Mouse (Mus musculus) limb, embryonic 12.5 days (tissue): ENCODE data around the gene Plaa. TPM values are rescaled to one million over a fixed set of nuclear protein-coding genes. Genes with fewer than 3 reads are reported as not detected.

Experiments
- ATAC-seq: fragments of 200-750 bp; cut with Nextera tagmentation; 2 replicates; pipeline ENCODE4 v1.8.0; 2017; ENCODE audit warnings: low read depth, moderate TSS enrichment; ENCODE audit not compliant: insufficient number of reproducible peaks, insufficient read depth, low FRiP score, low TSS enrichment
- H3K27ac ChIP-seq: fragments of 300-500 bp; sonication (generic); 2 replicates; pipeline ENCODE4 v1.5.1; 2016; ENCODE audit warnings: mild to moderate bottlenecking, moderate library complexity
- H3K27me3 ChIP-seq: fragments of 300-500 bp; sonication (generic); 2 replicates; pipeline ENCODE4 v1.6.1; 2016; ENCODE audit warnings: mild to moderate bottlenecking, moderate library complexity
- H3K36me3 ChIP-seq: fragments of 300-500 bp; sonication (generic); 2 replicates; pipeline ENCODE4 v1.6.1; 2016; ENCODE audit warnings: mild to moderate bottlenecking, moderate library complexity
- H3K4me1 ChIP-seq: fragments of 300-500 bp; sonication (generic); replicated peaks from 2 replicates; pipeline ENCODE4 v1.6.1; 2016
- H3K4me2 ChIP-seq: fragments of 300-500 bp; sonication (generic); 2 replicates; pipeline ENCODE4 v1.6.1; 2016; ENCODE audit warnings: mild to moderate bottlenecking, moderate library complexity
- H3K4me3 ChIP-seq: fragments of 300-500 bp; sonication (generic); replicated peaks from 2 replicates; pipeline ENCODE4 v1.5.1; 2016; ENCODE audit warnings: mild to moderate bottlenecking
- H3K9ac ChIP-seq: fragments of 300-500 bp; sonication (generic); replicated peaks from 2 replicates; pipeline ENCODE4 v1.6.1; 2016; ENCODE audit warnings: mild to moderate bottlenecking, moderate library complexity
- H3K9me3 ChIP-seq: fragments of 300-500 bp; sonication (generic); 2 replicates; pipeline ENCODE4 v1.6.1; 2016; ENCODE audit warnings: mild to moderate bottlenecking, moderate library complexity
- WGBS: fragments of 180-500 bp; shearing (Covaris S2); methylation state at CpG from one replicate; pipeline ENCODE4 v1.1.7; 2016; 5-methylcytosine and 5-hydroxymethylcytosine counted together
- polyA plus RNA-seq: library from polyadenylated mRNA; unstranded; fragments of >200 nt; fragmentation: Nextera tagmentation; extraction: Ambion mirVana; gene quantifications from 2 replicates; pipeline ENCODE4 v1.2.1, GENCODE M21; 2016

The Plaa gene
- polyA plus RNA-seq, 1 experiment from 2014 or later = 91.1 TPM

- Histone ChIP-seq H3K4me1 (peaks cover 8% of the 10 kb centered on the region), H3K9me3 (no peaks in the 10 kb centered on the region), H3K9ac (no peak overlapping the region), H3K4me3 (0 out of 2 replicates have a peak overlapping the region, but pooled peaks have one; percentile 92), H3K27ac (no peak overlapping the region), H3K4me2 (peak overlapping the region; percentile 72; the same call in 1 of the 2 replicates), H3K36me3 (no peaks in the 10 kb centered on the region), H3K27me3 (no peaks in the 10 kb centered on the region)
- no peak for ATAC-seq
- WGBS = 93% methylated on average over 5 of the region's 5 CpGs
Measured at GRCm38 (mm10) chr4:94554955-94555494, 48.0 kb downstream of the Plaa start.

- Histone ChIP-seq H3K36me3 (peaks cover 47% of the 10 kb centered on the region), H3K9ac (no peak overlapping the region), H3K9me3 (no peaks in the 10 kb centered on the region), H3K4me1 (no peaks in the 10 kb centered on the region), H3K4me2 (no peak overlapping the region), H3K27me3 (no peaks in the 10 kb centered on the region), H3K27ac (no peak overlapping the region), H3K4me3 (no peak overlapping the region)
- WGBS = 88% methylated on average over 7 of the region's 7 CpGs
- ATAC-seq = no peak
Measured at GRCm38 (mm10) chr4:94544321-94544720, 58.7 kb downstream of the Plaa start.

GRCm38 (mm10) chr4:94543041-94543440 is 60.0 kb downstream of the Plaa start:
- no peak overlapping the region for H3K4me3 ChIP-seq
- no peak overlapping the region for H3K9ac ChIP-seq
- 88% methylated on average over 4 of the region's 4 CpGs for WGBS
- no peaks in the 10 kb centered on the region for H3K4me1 ChIP-seq
- H3K27me3 ChIP-seq = no peaks in the 10 kb centered on the region
- no peak overlapping the region for H3K27ac ChIP-seq
- H3K36me3 ChIP-seq = peaks cover 46% of the 10 kb centered on the region
- H3K9me3 ChIP-seq = no peaks in the 10 kb centered on the region
- no peak overlapping the region for H3K4me2 ChIP-seq
- ATAC-seq = no peak

- H3K4me3 ChIP-seq = no peak overlapping the region
- H3K4me2 ChIP-seq = no peak overlapping the region
- no peak overlapping the region for H3K27ac ChIP-seq
- ATAC-seq = no peak
- H3K27me3 ChIP-seq = no peaks in the 10 kb centered on the region
- H3K36me3 ChIP-seq = peaks cover 9% of the 10 kb centered on the region; the same call in 1 of the 2 replicates
- H3K9ac ChIP-seq = no peak overlapping the region
- H3K9me3 ChIP-seq = no peaks in the 10 kb centered on the region
- H3K4me1 ChIP-seq = no peaks in the 10 kb centered on the region
Measured at GRCm38 (mm10) chr4:94533205-94533604, 69.8 kb downstream of the Plaa start.

GRCm38 (mm10) chr4:94529448-94529847 is 73.6 kb downstream of the Plaa start:
- no peak for ATAC-seq
- Histone ChIP-seq H3K36me3 (no peaks in the 10 kb centered on the region), H3K9me3 (no peaks in the 10 kb centered on the region), H3K9ac (no peak overlapping the region), H3K4me3 (no peak overlapping the region), H3K4me2 (no peak overlapping the region), H3K4me1 (no peaks in the 10 kb centered on the region), H3K27ac (no peak overlapping the region; the same call in 1 of the 2 replicates), H3K27me3 (no peaks in the 10 kb centered on the region)
- WGBS = 100% methylated on average over 1 of the region's 1 CpGs

GRCm38 (mm10) chr4:94523321-94523720 is 79.7 kb downstream of the Plaa start:
- Histone ChIP-seq H3K27me3 (no peaks in the 10 kb centered on the region), H3K9me3 (no peaks in the 10 kb centered on the region), H3K4me1 (no peaks in the 10 kb centered on the region), H3K4me2 (no peak overlapping the region), H3K9ac (no peak overlapping the region), H3K36me3 (no peaks in the 10 kb centered on the region), H3K4me3 (no peak overlapping the region), H3K27ac (no peak overlapping the region)
- no peak for ATAC-seq

GRCm38 (mm10) chr4:94517631-94518030 is 85.4 kb downstream of the Plaa start:
- no peak for ATAC-seq
- H3K4me1 ChIP-seq = no peaks in the 10 kb centered on the region
- no peaks in the 10 kb centered on the region for H3K27me3 ChIP-seq
- no peak overlapping the region for H3K4me3 ChIP-seq
- H3K9ac ChIP-seq = no peak overlapping the region
- H3K4me2 ChIP-seq = no peak overlapping the region
- peaks cover 6% of the 10 kb centered on the region; the same call in 1 of the 2 replicates for H3K36me3 ChIP-seq
- H3K27ac ChIP-seq = no peak overlapping the region
- 68% methylated on average over 4 of the region's 4 CpGs for WGBS
- no peaks in the 10 kb centered on the region for H3K9me3 ChIP-seq

Other genes starting within 250 kb of the Plaa start
- gene Gm10306, start 46.7 kb downstream of the Plaa start, polyA plus RNA-seq = 0.79 TPM in 1 of 2 replicates, not detected in the other
- 29.8 and 32.4 TPM in 2 replicates for gene Caap1, start 46.4 kb downstream of the Plaa start, polyA plus RNA-seq
- 51.8 and 56.2 TPM in 2 replicates for gene Ift74, start 11.2 kb upstream of the Plaa start, polyA plus RNA-seq
- 1.3 and 1.7 TPM in 2 replicates for gene Lrrc19, start 46.9 kb upstream of the Plaa start, polyA plus RNA-seq
- 7.9 and 9.2 TPM in 2 replicates for gene Tek, start 136.0 kb upstream of the Plaa start, polyA plus RNA-seq